Mouse (Mus musculus) kidney, postnatal 0 days (tissue): ENCODE data around the gene Gnptab. TPM values are rescaled to one million over a fixed set of nuclear protein-coding genes. Genes with fewer than 3 reads are reported as not detected.
A peak's percentile ranks its signal among the peaks of the same experiment; 100 is the strongest.

Source experiments
- ATAC-seq: fragments of 200-750 bp; cut with Nextera tagmentation; replicated peaks from 2 replicates; pipeline ENCODE4 v1.8.0; 2017; ENCODE audit warnings: low read depth, moderate number of reproducible peaks, moderate TSS enrichment, moderate library complexity; ENCODE audit not compliant: low FRiP score
- DNase-seq: peaks from one replicate; pipeline ENCODE4 v3.0.0-alpha.2; 2016; ENCODE audit warnings: low spot score
- H3K27ac ChIP-seq: fragments of 300-500 bp; sonication (generic); 2 replicates; pipeline ENCODE4 v1.5.1; 2014; ENCODE audit warnings: mild to moderate bottlenecking
- H3K27me3 ChIP-seq: fragments of 300-500 bp; sonication (generic); 2 replicates; pipeline ENCODE4 v1.6.1; 2014; ENCODE audit warnings: low read length, mixed read lengths; ENCODE audit not compliant: insufficient read depth
- H3K36me3 ChIP-seq: fragments of 300-500 bp; sonication (generic); 2 replicates; pipeline ENCODE4 v1.6.1; 2014; ENCODE audit warnings: low read length, mixed read lengths; ENCODE audit not compliant: insufficient read depth
- H3K4me1 ChIP-seq: fragments of 300-500 bp; sonication (generic); replicated peaks from 2 replicates; pipeline ENCODE4 v1.6.1; 2014; ENCODE audit warnings: antibody characterized with exemption, low read length, mixed read lengths; ENCODE audit not compliant: insufficient read depth
- H3K4me2 ChIP-seq: fragments of 300-500 bp; sonication (generic); 2 replicates; pipeline ENCODE4 v1.6.1; 2014; ENCODE audit warnings: mild to moderate bottlenecking, low read length, moderate library complexity, mixed read lengths
- H3K4me3 ChIP-seq: fragments of 300-500 bp; sonication (generic); replicated peaks from 2 replicates; pipeline ENCODE4 v1.5.1; 2014; ENCODE audit warnings: low read depth, low read length
- H3K9ac ChIP-seq: fragments of 300-500 bp; sonication (generic); 2 replicates; pipeline ENCODE4 v1.6.1; 2014; ENCODE audit warnings: low read depth, low read length
- H3K9me3 ChIP-seq: fragments of 300-500 bp; sonication (generic); replicated peaks from 2 replicates; pipeline ENCODE4 v1.6.1; 2016; ENCODE audit warnings: low read length, inconsistent platforms, mixed read lengths
- CTCF ChIP-seq: IDR thresholded peaks from 2 replicates; pipeline ENCODE4 v1.5.1; 2016; ENCODE audit warnings: antibody characterized with exemption, low read depth, mild to moderate bottlenecking, moderate library complexity
- WGBS: fragments of 180-500 bp; shearing (Covaris S2); extraction: QIAGEN DNeasy Blood & Tissue Kit; methylation state at CpG from one replicate; pipeline ENCODE4 v1.1.7; 2014; 5-methylcytosine and 5-hydroxymethylcytosine counted together
- polyA plus RNA-seq: library from polyadenylated mRNA; unstranded; fragments of >200 nt; fragmentation: Nextera tagmentation; extraction: Ambion mirVana; gene quantifications from 2 replicates; pipeline ENCODE4 v1.2.1, GENCODE M21; 2015

Gene Gnptab
- polyA plus RNA-seq, 1 experiment from 2014 or later, result 9.0 TPM

GRCm38 (mm10) chr10:88488629-88489028 is 109.7 kb downstream of the Gnptab start:
- no peak for TF ChIP-seq CTCF
- no peak for ATAC-seq
- WGBS, result 55% methylated on average over 5 of the region's 5 CpGs

GRCm38 (mm10) chr10:88491632-88492031 is 112.7 kb downstream of the Gnptab start:
- 71% methylated on average over 7 of the region's 7 CpGs for WGBS
- H3K27ac ChIP-seq, result no peak overlapping the region
- no peaks in the 10 kb centered on the region for H3K36me3 ChIP-seq
- peaks cover 4% of the 10 kb centered on the region; the same call in 1 of the 2 replicates for H3K4me1 ChIP-seq
- no peak for TF ChIP-seq CTCF
- H3K4me3 ChIP-seq, result no peak overlapping the region
- no peak for ATAC-seq
- no peaks in the 10 kb centered on the region for H3K9me3 ChIP-seq
- no peaks in the 10 kb centered on the region for H3K27me3 ChIP-seq
- no peak overlapping the region for H3K9ac ChIP-seq
- no peak overlapping the region for H3K4me2 ChIP-seq
- no peak for DNase-seq

More at GRCm38 (mm10) chr10:88488629-88489028, 109.7 kb downstream of the Gnptab start:
- Histone ChIP-seq H3K4me2 (no peak overlapping the region), H3K9ac (no peak overlapping the region), H3K27ac (no peak overlapping the region), H3K27me3 (no peaks in the 10 kb centered on the region), H3K36me3 (no peaks in the 10 kb centered on the region), H3K4me1 (no peaks in the 10 kb centered on the region), H3K4me3 (no peak overlapping the region), H3K9me3 (no peaks in the 10 kb centered on the region)
- DNase-seq, result peak; percentile 57

- Histone ChIP-seq H3K4me1 (peaks cover 4% of the 10 kb centered on the region; the same call in 1 of the 2 replicates), H3K4me3 (no peak overlapping the region)
Observed at GRCm38 (mm10) chr10:88492658-88493057, 113.7 kb downstream of the Gnptab start.

GRCm38 (mm10) chr10:88494959-88495587 is 116.1 kb downstream of the Gnptab start:
- H3K27ac ChIP-seq, result no peak overlapping the region
- no peak overlapping the region for H3K4me3 ChIP-seq
- 64% methylated on average over 4 of the region's 4 CpGs for WGBS
- no peak overlapping the region for H3K4me2 ChIP-seq
- no peaks in the 10 kb centered on the region for H3K36me3 ChIP-seq
- H3K4me1 ChIP-seq, result peaks cover 4% of the 10 kb centered on the region; the same call in 1 of the 2 replicates
- ATAC-seq (no peak), DNase-seq (no peak)
- no peaks in the 10 kb centered on the region for H3K27me3 ChIP-seq
- TF ChIP-seq CTCF, result no peak
- H3K9ac ChIP-seq, result no peak overlapping the region
- H3K9me3 ChIP-seq, result no peaks in the 10 kb centered on the region

More at GRCm38 (mm10) chr10:88492658-88493057, 113.7 kb downstream of the Gnptab start:
- no peak for TF ChIP-seq CTCF
- H3K27ac ChIP-seq, result no peak overlapping the region
- no peak overlapping the region for H3K9ac ChIP-seq
- no peaks in the 10 kb centered on the region for H3K9me3 ChIP-seq
- 57% methylated on average over 8 of the region's 8 CpGs for WGBS
- H3K27me3 ChIP-seq, result no peaks in the 10 kb centered on the region
- DNase-seq (no peak), ATAC-seq (no peak)
- no peak overlapping the region for H3K4me2 ChIP-seq
- H3K36me3 ChIP-seq, result no peaks in the 10 kb centered on the region

Other genes with a start within 250 kb of the Gnptab start
- 4.4 and 6.7 TPM in 2 replicates for gene Parpbp, start 232.2 kb upstream of the Gnptab start, polyA plus RNA-seq
- gene Nup37, start 232.1 kb upstream of the Gnptab start, polyA plus RNA-seq, result 63.6 and 66.5 TPM in 2 replicates
- 87.8 and 98.4 TPM in 2 replicates for gene Washc3, start 178.0 kb upstream of the Gnptab start, polyA plus RNA-seq
- gene Dram1, start 52 bp upstream of the Gnptab start, polyA plus RNA-seq, result 5.6 and 5.9 TPM in 2 replicates
- 0.16 TPM in 1 of 2 replicates, not detected in the other for gene Sycp3, start 80.4 kb downstream of the Gnptab start, polyA plus RNA-seq
- 246 and 283 TPM in 2 replicates for gene Chpt1, start 124.9 kb downstream of the Gnptab start, polyA plus RNA-seq
- 1.2 and 1.5 TPM in 2 replicates for gene Mybpc1, start 226.0 kb downstream of the Gnptab start, polyA plus RNA-seq